Mouse (Mus musculus) embryonic facial prominence, embryonic 11.5 days (tissue): ENCODE data around the gene Cbr2. TPM values are rescaled to one million over a fixed set of nuclear protein-coding genes. Genes with fewer than 3 reads are reported as not detected.
"Not testable (repeated sequence)": the region's sequence is repeated elsewhere in the genome, so short reads cannot be mapped to it uniquely, and the experiment has no call there.

ENCODE experiments used
- ATAC-seq: fragments of 200-750 bp; cut with Nextera tagmentation; replicated peaks from 2 replicates; pipeline ENCODE4 v1.8.0; 2017; ENCODE audit warnings: low read depth; ENCODE audit not compliant: insufficient number of reproducible peaks, low FRiP score, low TSS enrichment
- DNase-seq: peaks from one replicate; pipeline ENCODE4 v3.0.0-alpha.2; 2015; ENCODE audit warnings: low spot score
- H3K27ac ChIP-seq: fragments of 300-500 bp; sonication (generic); replicated peaks from 2 replicates; pipeline ENCODE4 v1.5.1; 2014; ENCODE audit warnings: mild to moderate bottlenecking, low read depth, low read length, control low read depth
- H3K27me3 ChIP-seq: fragments of 300-500 bp; sonication (generic); 2 replicates; pipeline ENCODE4 v1.6.1; 2014; ENCODE audit warnings: mild to moderate bottlenecking, low read length, moderate library complexity, mixed read lengths; ENCODE audit not compliant: control insufficient read depth, insufficient read depth
- H3K36me3 ChIP-seq: fragments of 300-500 bp; sonication (generic); replicated peaks from 2 replicates; pipeline ENCODE4 v1.6.1; 2014; ENCODE audit warnings: low read depth, mild to moderate bottlenecking, low read length, moderate library complexity, mixed read lengths; ENCODE audit not compliant: control insufficient read depth, insufficient read depth
- H3K4me1 ChIP-seq: fragments of 300-500 bp; sonication (generic); 2 replicates; pipeline ENCODE4 v1.6.1; 2014; ENCODE audit warnings: low read length, mixed read lengths; ENCODE audit not compliant: control insufficient read depth, insufficient read depth
- H3K4me2 ChIP-seq: fragments of 300-500 bp; sonication (generic); 2 replicates; pipeline ENCODE4 v1.6.1; 2014; ENCODE audit warnings: low read depth, mild to moderate bottlenecking, control low read depth, low read length, moderate library complexity
- H3K4me3 ChIP-seq: fragments of 300-500 bp; sonication (generic); 2 replicates; pipeline ENCODE4 v1.5.1; 2014; ENCODE audit warnings: low read depth, low read length, control low read depth
- H3K9ac ChIP-seq: fragments of 300-500 bp; sonication (generic); replicated peaks from 2 replicates; pipeline ENCODE4 v1.6.1; 2014; ENCODE audit warnings: mild to moderate bottlenecking, control low read depth, low read length
- H3K9me3 ChIP-seq: fragments of 300-500 bp; sonication (generic); replicated peaks from 2 replicates; pipeline ENCODE4 v1.6.1; 2016; ENCODE audit warnings: mild to moderate bottlenecking, low read length, inconsistent platforms, mixed read lengths; ENCODE audit not compliant: control insufficient read depth
- WGBS: fragments of 180-500 bp; shearing (Covaris S2); extraction: QIAGEN DNeasy Blood & Tissue Kit; methylation state at CpG from one replicate; pipeline ENCODE4 v1.1.7; 2014; 5-methylcytosine and 5-hydroxymethylcytosine counted together
- polyA plus RNA-seq: library from polyadenylated mRNA; unstranded; fragments of >200 nt; fragmentation: Nextera tagmentation; extraction: Ambion mirVana; gene quantifications from 2 replicates; pipeline ENCODE4 v1.2.1, GENCODE M21; 2014

Gene Cbr2
- polyA plus RNA-seq, 1 experiment from 2014 or later, result 3.7 TPM

GRCm38 (mm10) chr11:120729432-120730050, 2.4 kb downstream of the Cbr2 start:
- DNase-seq, result peak; percentile 73
- H3K36me3 ChIP-seq, H3K27me3 ChIP-seq, ATAC-seq, H3K4me1 ChIP-seq, H3K9me3 ChIP-seq, H3K9ac ChIP-seq, H3K27ac ChIP-seq, H3K4me3 ChIP-seq: not testable (repeated sequence)
- 1% methylated on average over 17 of the region's 21 CpGs for WGBS
- peak overlapping the region; percentile 29 for H3K4me2 ChIP-seq

GRCm38 (mm10) chr11:120728530-120729240, 3.2 kb downstream of the Cbr2 start:
- Histone ChIP-seq H3K4me1 (no peaks in the 10 kb centered on the region), H3K27ac (no peak overlapping the region), H3K9me3 (no peaks in the 10 kb centered on the region), H3K9ac (no peak overlapping the region), H3K36me3 (no peaks in the 10 kb centered on the region), H3K27me3 (no peaks in the 10 kb centered on the region; the same call in 1 of the 2 replicates), H3K4me3 (no peak overlapping the region), H3K4me2 (no peak overlapping the region)
- WGBS, result 65% methylated on average over 11 of the region's 11 CpGs
- no peak for ATAC-seq
- no peak for DNase-seq

- Histone ChIP-seq H3K27me3 (peaks cover under 1% of the 10 kb centered on the region), H3K4me1 (no peaks in the 10 kb centered on the region), H3K36me3 (no peaks in the 10 kb centered on the region; the same call in 1 of the 2 replicates), H3K4me2 (no peak overlapping the region), H3K9ac (no peak overlapping the region), H3K9me3 (no peaks in the 10 kb centered on the region), H3K4me3 (no peak overlapping the region), H3K27ac (no peak overlapping the region)
- 69% methylated on average over 12 of the region's 12 CpGs for WGBS
- no peak for DNase-seq
- ATAC-seq, result no peak
These were observed 4.3 kb downstream of the Cbr2 start for GRCm38 (mm10) chr11:120727564-120727963.

- Histone ChIP-seq H3K4me3 (peak within 1 kb of the TSS; percentile 45), H3K4me2 (peak within 1 kb of the TSS; percentile 87), H3K36me3 (no peaks in the 10 kb centered on the region; the same call in 1 of the 2 replicates), H3K27me3 (peaks cover 4% of the 10 kb centered on the region), H3K4me1 (peaks cover under 1% of the 10 kb centered on the region; the same call in 1 of the 2 replicates), H3K9me3 (no peaks in the 10 kb centered on the region), H3K9ac (peak within 1 kb of the TSS; percentile 49), H3K27ac (no peak within 1 kb of the TSS)
- DNase-seq (peak; percentile 90), ATAC-seq (peak; percentile 81)
- WGBS, result under 1% methylated on average over 14 of the region's 14 CpGs
These were observed 4.8 kb downstream of the Cbr2 start, which contains the start of gene Dcxr for GRCm38 (mm10) chr11:120727169-120727527. Gene Dcxr, minus strand, starts transcription at chr11:120727281.

GRCm38 (mm10) chr11:120726243-120727168, 5.4 kb downstream of the Cbr2 start:
- Histone ChIP-seq H3K9ac (peak overlapping the region; percentile 49), H3K9me3 (no peaks in the 10 kb centered on the region), H3K27me3 (peaks cover 7% of the 10 kb centered on the region), H3K4me3 (peak overlapping the region; percentile 45), H3K27ac (no peak overlapping the region), H3K36me3 (no peaks in the 10 kb centered on the region; the same call in 1 of the 2 replicates), H3K4me1 (peaks cover 3% of the 10 kb centered on the region; the same call in 1 of the 2 replicates), H3K4me2 (peak overlapping the region; percentile 87)
- DNase-seq (no peak), ATAC-seq (peak; percentile 5)
- 17% methylated on average over 36 of the region's 36 CpGs for WGBS

- DNase-seq, result no peak
- Histone ChIP-seq H3K27me3 (peaks cover 7% of the 10 kb centered on the region), H3K4me1 (peaks cover 3% of the 10 kb centered on the region), H3K27ac (no peak overlapping the region), H3K9ac (no peak overlapping the region), H3K9me3 (no peaks in the 10 kb centered on the region), H3K4me2 (no peak overlapping the region), H3K36me3 (no peaks in the 10 kb centered on the region; the same call in 1 of the 2 replicates), H3K4me3 (no peak overlapping the region)
- WGBS, result 81% methylated on average over 7 of the region's 7 CpGs
- no peak for ATAC-seq
These were observed 8.4 kb downstream of the Cbr2 start for GRCm38 (mm10) chr11:120723509-120723908.

- Histone ChIP-seq H3K4me1 (peaks cover 3% of the 10 kb centered on the region), H3K36me3 (no peaks in the 10 kb centered on the region; the same call in 1 of the 2 replicates), H3K27ac (no peak overlapping the region), H3K9me3 (no peaks in the 10 kb centered on the region), H3K27me3 (peaks cover 7% of the 10 kb centered on the region; the same call in 1 of the 2 replicates), H3K4me3 (no peak overlapping the region), H3K9ac (no peak overlapping the region), H3K4me2 (no peak overlapping the region)
- ATAC-seq, result no peak
- 86% methylated on average over 11 of the region's 11 CpGs for WGBS
- DNase-seq, result no peak
These were observed 9.0 kb downstream of the Cbr2 start for GRCm38 (mm10) chr11:120722761-120723382.
